Comparison of ENCODE assay signal across 10 mouse cellular contexts in the genomic region with DNA sequence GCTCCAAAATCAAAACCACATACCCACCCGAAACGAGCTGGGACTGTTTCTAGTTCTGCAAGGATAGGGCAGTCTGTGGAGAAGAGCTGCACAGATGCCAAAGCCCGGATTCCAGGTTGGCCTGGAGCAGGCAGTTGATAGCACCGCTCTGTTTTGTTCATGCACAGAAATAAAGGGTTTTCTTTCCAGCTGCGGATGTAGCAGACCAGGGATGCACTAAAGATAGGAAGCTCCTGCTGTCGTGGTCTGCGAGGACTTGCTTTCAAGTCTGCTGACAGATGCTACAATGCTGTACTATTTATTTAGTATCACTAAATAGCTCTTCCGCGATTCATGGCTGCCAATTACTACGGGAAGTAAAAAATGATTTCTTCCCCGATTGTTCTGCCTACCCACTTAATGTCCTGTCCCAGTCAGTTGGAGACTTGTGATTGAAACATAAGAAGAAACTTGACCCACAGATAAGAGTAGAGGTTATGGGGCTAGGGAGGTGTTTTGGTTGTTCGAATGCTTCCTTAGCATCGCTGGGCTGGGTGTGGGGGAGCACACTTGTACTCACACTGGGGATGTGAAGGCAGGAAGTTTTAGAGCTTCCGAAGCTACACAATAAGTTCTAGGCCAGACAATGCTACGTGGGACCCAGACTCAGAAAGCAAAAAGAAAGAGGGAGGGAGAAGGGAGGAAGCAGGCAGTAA. TPM values are rescaled to one million over a fixed set of nuclear protein-coding genes. Genes with fewer than 3 reads are reported as not detected.
DNase-seq lines count a peak whose midpoint lies in the region; ATAC-seq and TF ChIP-seq lines count a peak whose summit lies in the region.
"Had no signal": no experiment of that assay in that cellular context is flagged by ENCODE, and none has a peak within 500 bp of the region (broad histone marks: within the 10 kb centered on the region; RNA-seq: fewer than 3 reads in every experiment).

No protein-coding gene starts in this region.

- H3K4me2 ChIP-seq in embryonic facial prominence, embryonic 12.5 days (replicated peaks): no peak overlapping the region
- H3K4me2 ChIP-seq in hindbrain, postnatal 0 days (ENCODE audit: low read depth, low read length): peak overlapping the region; percentile 25
- H3K4me2 ChIP-seq in neural tube, embryonic 15.5 days: peak overlapping the region; percentile 42

- peaks cover 11% of the 10 kb centered on the region; the same call in 1 of the 2 replicates for H3K4me1 ChIP-seq in embryonic facial prominence, embryonic 12.5 days
- peaks cover 16% of the 10 kb centered on the region for H3K4me1 ChIP-seq in embryonic facial prominence, embryonic 10.5 days
- H3K4me1 ChIP-seq in hindbrain, postnatal 0 days (ENCODE audit: insufficient read depth, low read length): peaks cover 5% of the 10 kb centered on the region; the same call in 1 of the 2 replicates
- peaks cover 13% of the 10 kb centered on the region for H3K4me1 ChIP-seq in neural tube, embryonic 15.5 days

- H3K9me3 ChIP-seq in embryonic facial prominence, embryonic 12.5 days: no peaks in the 10 kb centered on the region
- H3K9me3 ChIP-seq in embryonic facial prominence, embryonic 10.5 days: no peaks in the 10 kb centered on the region
- no peaks in the 10 kb centered on the region for H3K9me3 ChIP-seq in hindbrain, postnatal 0 days (ENCODE audit: low read length)
- no peaks in the 10 kb centered on the region for H3K9me3 ChIP-seq in neural tube, embryonic 15.5 days (replicated peaks)

- H3K27ac ChIP-seq in embryonic facial prominence, embryonic 12.5 days: 0 out of 2 replicates have a peak overlapping the region, but pooled peaks have one; percentile 17
- no peak overlapping the region for H3K27ac ChIP-seq in embryonic facial prominence, embryonic 10.5 days (replicated peaks)
- H3K27ac ChIP-seq in hindbrain, postnatal 0 days: peak overlapping the region; percentile 3
- peak overlapping the region; percentile 72 for H3K27ac ChIP-seq in neural tube, embryonic 15.5 days (replicated peaks)

- no peaks in the 10 kb centered on the region for H3K36me3 ChIP-seq in embryonic facial prominence, embryonic 12.5 days
- H3K36me3 ChIP-seq in embryonic facial prominence, embryonic 10.5 days (replicated peaks): no peaks in the 10 kb centered on the region
- no peaks in the 10 kb centered on the region for H3K36me3 ChIP-seq in hindbrain, postnatal 0 days (ENCODE audit: insufficient read depth, low read length)
- no peaks in the 10 kb centered on the region for H3K36me3 ChIP-seq in neural tube, embryonic 15.5 days

- WGBS in embryonic facial prominence, embryonic 12.5 days: 56% methylated on average over 15 of the region's 15 CpGs
- WGBS in embryonic facial prominence, embryonic 10.5 days: 58% methylated on average over 15 of the region's 15 CpGs
- 21% methylated on average over 15 of the region's 15 CpGs for WGBS in hindbrain, postnatal 0 days
- WGBS in neural tube, embryonic 15.5 days: 18% methylated on average over 15 of the region's 15 CpGs

- H3K9ac ChIP-seq in embryonic facial prominence, embryonic 12.5 days: no peak overlapping the region
- H3K9ac ChIP-seq in hindbrain, postnatal 0 days (replicated peaks; ENCODE audit: low read length): no peak overlapping the region
- H3K9ac ChIP-seq in neural tube, embryonic 15.5 days (replicated peaks): no peak overlapping the region

- no peaks in the 10 kb centered on the region for H3K27me3 ChIP-seq in embryonic facial prominence, embryonic 12.5 days
- no peaks in the 10 kb centered on the region for H3K27me3 ChIP-seq in embryonic facial prominence, embryonic 10.5 days (replicated peaks; ENCODE audit: low read depth, poor library complexity, severe bottlenecking)
- H3K27me3 ChIP-seq in hindbrain, postnatal 0 days (ENCODE audit: insufficient read depth, low read length): no peaks in the 10 kb centered on the region
- H3K27me3 ChIP-seq in neural tube, embryonic 15.5 days (replicated peaks): no peaks in the 10 kb centered on the region
- H3K27me3 ChIP-seq: CH12.LX had no signal

- no peak for DNase-seq in embryonic facial prominence, embryonic 10.5 days (ENCODE audit: low spot score)
- DNase-seq in right cerebral cortex, postnatal 10 days (ENCODE audit: low spot score in 2 of 2): peak; percentile 28 to 29
- DNase-seq in right cerebral cortex, adult 2 months (ENCODE audit: low spot score in 2 of 2): no peak
- DNase-seq in hindbrain, postnatal 0 days (ENCODE audit: low spot score): peak; percentile 32
- DNase-seq in yolk sac, embryonic 10.5 days (ENCODE audit: low spot score): no peak
- DNase-seq in testis, postnatal 10 days (ENCODE audit: low spot score): no peak
- DNase-seq: right cerebral cortex, adult 18-20 months had no signal

- H3K4me3 ChIP-seq in embryonic facial prominence, embryonic 12.5 days: no peak overlapping the region
- H3K4me3 ChIP-seq in embryonic facial prominence, embryonic 10.5 days: no peak overlapping the region
- no peak overlapping the region for H3K4me3 ChIP-seq in hindbrain, postnatal 0 days (ENCODE audit: low read length)
- H3K4me3 ChIP-seq in neural tube, embryonic 15.5 days (replicated peaks): no peak overlapping the region

- ATAC-seq in embryonic facial prominence, embryonic 12.5 days (ENCODE audit: insufficient number of reproducible peaks, insufficient read depth, low FRiP score, low TSS enrichment): no peak
- peak; percentile 55; the same call in 1 of the 2 replicates for ATAC-seq in hindbrain, postnatal 0 days
- peak; percentile 62 for ATAC-seq in neural tube, embryonic 15.5 days (ENCODE audit: low FRiP score)

- TF ChIP-seq CTCF in hindbrain, postnatal 0 days (IDR thresholded peaks at IDR 0.05; ENCODE audit: low read depth): no peak

RNA-seq across cellular contexts. Expression of a gene that starts 41.6 kb away (rescaled TPM):
- 24.5 and 25.7 TPM in 2 replicates for polyA plus RNA-seq in embryonic facial prominence, embryonic 12.5 days (2016; fragmentation: Nextera tagmentation; extraction: Ambion mirVana)
- 23.3 and 24.2 TPM in 2 replicates for polyA plus RNA-seq in embryonic facial prominence, embryonic 10.5 days (2016; fragmentation: Nextera tagmentation; extraction: Ambion mirVana)
- 12.2 and 14.4 TPM in 2 replicates for total RNA-seq in hindbrain, postnatal 0 days (2014; rRNA removed)
- 19.1 and 20.2 TPM in 2 replicates for polyA plus RNA-seq in hindbrain, postnatal 0 days (2015; fragmentation: Nextera tagmentation; extraction: Ambion mirVana)
- 25.1 and 29.6 TPM in 2 replicates for polyA plus RNA-seq in neural tube, embryonic 15.5 days (2015; fragmentation: Nextera tagmentation; extraction: Ambion mirVana)

Comparison
In these comparisons a context has a peak if more than half of its experiments do, and no peak if none do; other contexts are left out.
1. DNase-seq: peak in right cerebral cortex, postnatal 10 days (2 of 2) and hindbrain, postnatal 0 days (single experiment); none in embryonic facial prominence, embryonic 10.5 days (single experiment), right cerebral cortex, adult 2 months (0 of 2), yolk sac, embryonic 10.5 days (single experiment) and testis, postnatal 10 days (single experiment).